Mouse (Mus musculus) G1E (cell line): ENCODE measurements around the gene Ralb.

Experiments used
- CTCF ChIP-seq: IDR thresholded peaks from 2 replicates; pipeline ENCODE4 v1.5.1; 2012; ENCODE audit warnings: low read depth, low read length, inconsistent platforms, mixed read lengths
- GATA1 ChIP-seq: IDR thresholded peaks from 2 replicates; pipeline ENCODE4 v1.6.1; 2012; ENCODE audit warnings: borderline replicate concordance, low read length, inconsistent platforms, mixed read lengths

GRCm38 (mm10) chr1:119541570-119541969 lies 37.0 kb upstream of the Ralb start:
- TF ChIP-seq CTCF (no peak), GATA1 (no peak)
